Mouse (Mus musculus): ENCODE data around the gene Dmkn. TPM values are rescaled to one million over a fixed set of nuclear protein-coding genes. Genes with fewer than 3 reads are reported as not detected.

The Dmkn gene
- total RNA-seq, 1 experiment from 2014 or later, result 4.2 TPM

DNA sequence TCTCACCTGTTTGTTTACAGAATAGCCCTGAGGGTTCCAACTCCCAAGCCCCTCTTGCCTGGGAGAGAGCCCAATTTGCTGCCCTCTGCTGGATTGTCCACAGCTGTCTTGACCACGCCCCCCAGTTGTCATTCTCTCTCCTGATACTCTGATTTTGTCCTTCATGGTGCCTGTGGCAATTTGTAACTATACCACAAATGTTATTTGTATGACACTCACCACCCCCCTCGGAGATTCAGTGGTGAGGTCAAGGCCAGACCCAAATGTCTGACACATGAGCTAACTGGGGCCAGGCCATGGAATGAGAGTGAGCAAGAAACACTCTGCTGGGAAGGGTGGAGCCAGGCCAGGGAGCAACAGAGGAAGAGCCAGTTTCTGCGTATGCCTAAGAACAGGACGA, 4.7 kb upstream of the Dmkn start:
- ATAC-seq (replicated peaks; ENCODE audit: low read depth, poor library complexity, severe bottlenecking), result no peak

GRCm38 (mm10) chr7:30761769-30762352, 1.7 kb upstream of the Dmkn start:
- ATAC-seq (replicated peaks; ENCODE audit: low read depth, poor library complexity, severe bottlenecking), result peak; percentile 81

- ATAC-seq (replicated peaks; ENCODE audit: low read depth, poor library complexity, severe bottlenecking), result no peak
Measured at GRCm38 (mm10) chr7:30765173-30765572, 1.6 kb downstream of the Dmkn start.

DNA sequence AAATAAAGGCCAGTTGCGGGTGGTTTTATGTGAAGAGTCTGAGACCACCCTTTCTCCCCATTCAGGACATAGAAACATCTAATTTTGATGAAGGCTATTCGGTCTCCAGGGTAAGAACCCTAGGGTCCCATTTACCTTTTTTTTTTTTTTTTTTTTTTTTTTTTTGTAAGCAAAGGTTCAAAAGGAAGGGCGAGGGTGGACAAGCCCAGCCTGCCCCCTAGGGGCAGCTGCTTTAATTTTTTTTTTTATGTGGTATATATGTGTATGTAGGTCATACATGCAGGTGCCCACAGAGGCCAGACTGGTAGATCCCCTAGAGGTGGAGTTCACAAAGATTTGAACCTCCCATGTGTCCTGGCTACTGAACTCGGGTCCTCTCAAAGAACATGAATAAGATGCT, 2.9 kb downstream of the Dmkn start:
- ATAC-seq (replicated peaks; ENCODE audit: low read depth, poor library complexity, severe bottlenecking), result no peak

DNA sequence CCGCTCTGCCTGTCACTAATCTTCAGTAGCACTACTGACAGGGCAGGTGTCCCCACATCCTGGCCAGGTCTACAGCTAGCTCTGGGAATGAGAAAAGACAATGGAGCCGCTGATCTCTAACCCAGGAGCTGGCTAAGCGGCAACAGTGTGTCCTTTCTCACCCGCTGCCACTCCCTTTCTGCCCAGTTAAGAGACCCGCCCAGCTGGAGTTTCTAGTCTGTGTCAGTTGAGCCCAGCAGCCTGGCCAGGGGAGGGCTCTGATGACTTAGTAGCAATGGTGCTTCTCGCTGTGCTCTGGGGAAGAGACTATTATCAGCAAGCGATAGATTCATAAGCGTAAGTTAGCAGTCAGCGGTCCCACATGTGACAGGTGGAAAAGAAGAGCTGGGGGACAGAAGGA, 5.7 kb downstream of the Dmkn start:
- no peak for ATAC-seq (replicated peaks; ENCODE audit: low read depth, poor library complexity, severe bottlenecking)

DNA sequence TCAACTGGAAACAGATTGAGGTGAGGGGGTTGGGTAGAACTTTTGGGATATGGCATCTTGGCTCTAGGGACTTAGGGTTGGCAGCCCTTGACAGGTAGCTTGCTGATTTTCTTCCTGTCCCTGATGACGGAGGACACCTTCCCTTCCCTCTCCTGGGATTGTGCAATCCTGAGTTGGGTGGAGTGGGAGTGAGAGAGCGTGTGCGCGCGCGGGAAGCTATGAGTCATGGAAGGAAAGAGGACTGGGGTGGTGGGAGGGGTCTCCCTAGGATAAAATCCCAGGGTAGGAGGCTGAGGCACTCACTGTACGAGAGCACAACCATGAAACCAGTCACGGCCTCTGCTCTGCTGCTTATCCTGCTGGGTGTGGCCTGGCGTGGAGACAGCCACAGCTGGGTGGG, 12.5 kb downstream of the Dmkn start:
- 0 out of 2 replicates have a peak, but pooled peaks have one; percentile 16 for ATAC-seq (replicated peaks; ENCODE audit: low read depth, poor library complexity, severe bottlenecking)

GRCm38 (mm10) chr7:30777081-30777579, 13.6 kb downstream of the Dmkn start:
- ATAC-seq (replicated peaks; ENCODE audit: low read depth, poor library complexity, severe bottlenecking), result peak; percentile 33

GRCm38 (mm10) chr7:30777911-30778310, 14.4 kb downstream of the Dmkn start:
- ATAC-seq (replicated peaks; ENCODE audit: low read depth, poor library complexity, severe bottlenecking), result no peak

GRCm38 (mm10) chr7:30781792-30782191, 18.2 kb downstream of the Dmkn start:
- ATAC-seq (replicated peaks; ENCODE audit: low read depth, poor library complexity, severe bottlenecking), result peak; percentile 83

DNA sequence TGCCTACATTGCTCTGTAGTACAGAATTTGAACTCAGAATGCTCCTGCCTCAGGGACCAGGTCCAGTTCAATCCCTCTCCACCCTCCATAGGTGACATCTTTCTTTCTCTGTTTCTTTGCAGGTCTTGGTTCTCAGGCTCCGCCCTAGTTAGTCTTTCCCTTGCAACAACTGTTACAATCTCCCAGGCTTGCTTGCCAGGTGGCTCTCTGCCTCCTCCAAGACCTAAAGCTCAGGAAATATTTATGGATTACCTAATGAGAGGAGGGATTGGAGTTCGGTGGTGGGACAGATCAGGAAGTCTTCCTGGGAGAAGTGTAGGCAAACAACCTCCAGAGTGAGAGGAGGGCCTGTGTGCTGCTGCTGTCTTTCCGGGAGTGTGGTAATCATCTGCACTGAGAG, 19.1 kb downstream of the Dmkn start:
- ATAC-seq (replicated peaks; ENCODE audit: low read depth, poor library complexity, severe bottlenecking), result no peak

- ATAC-seq (replicated peaks; ENCODE audit: low read depth, poor library complexity, severe bottlenecking), result no peak
Measured at GRCm38 (mm10) chr7:30785154-30785553, 21.6 kb downstream of the Dmkn start.

DNA sequence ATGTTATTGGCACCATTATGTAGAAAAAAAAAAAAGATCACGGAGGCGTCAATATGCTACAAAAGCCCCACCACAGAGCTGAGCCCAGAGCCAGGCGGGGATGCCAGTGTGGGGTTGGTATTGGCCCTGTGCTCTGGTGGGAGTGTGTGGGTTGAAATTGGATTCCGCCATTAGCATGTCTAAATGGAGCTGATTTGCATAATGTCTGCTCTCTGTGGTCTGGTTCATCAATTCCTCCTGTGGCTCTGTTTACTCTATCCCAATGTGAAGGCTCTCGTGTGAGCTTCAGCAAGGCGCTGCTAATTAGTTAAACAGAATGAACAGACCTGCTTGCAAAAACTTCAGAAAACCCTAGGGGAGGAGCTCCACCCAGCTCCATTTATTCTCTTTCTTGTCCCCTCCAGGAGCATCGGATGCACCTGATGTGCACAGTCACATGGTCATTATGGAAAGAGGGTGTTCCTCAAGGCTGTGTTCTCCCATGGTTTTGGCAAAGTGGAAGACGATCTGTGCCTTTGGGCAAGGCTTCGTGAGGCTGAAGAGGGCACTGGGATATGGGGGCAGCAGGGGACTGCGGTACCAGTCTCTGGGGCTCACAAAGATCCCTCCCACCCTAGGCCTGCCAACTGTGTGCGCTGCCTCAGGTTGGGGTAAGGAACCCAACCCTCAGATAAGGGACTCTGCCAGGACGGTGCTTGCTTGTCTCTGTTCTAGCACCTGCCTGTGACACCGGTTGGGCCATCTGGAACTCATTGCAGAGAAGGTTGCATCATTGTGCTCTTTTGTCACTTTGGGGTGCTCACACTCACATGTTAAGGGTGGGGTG, 22.4 kb downstream of the Dmkn start:
- ATAC-seq (replicated peaks; ENCODE audit: low read depth, poor library complexity, severe bottlenecking), result no peak

DNA sequence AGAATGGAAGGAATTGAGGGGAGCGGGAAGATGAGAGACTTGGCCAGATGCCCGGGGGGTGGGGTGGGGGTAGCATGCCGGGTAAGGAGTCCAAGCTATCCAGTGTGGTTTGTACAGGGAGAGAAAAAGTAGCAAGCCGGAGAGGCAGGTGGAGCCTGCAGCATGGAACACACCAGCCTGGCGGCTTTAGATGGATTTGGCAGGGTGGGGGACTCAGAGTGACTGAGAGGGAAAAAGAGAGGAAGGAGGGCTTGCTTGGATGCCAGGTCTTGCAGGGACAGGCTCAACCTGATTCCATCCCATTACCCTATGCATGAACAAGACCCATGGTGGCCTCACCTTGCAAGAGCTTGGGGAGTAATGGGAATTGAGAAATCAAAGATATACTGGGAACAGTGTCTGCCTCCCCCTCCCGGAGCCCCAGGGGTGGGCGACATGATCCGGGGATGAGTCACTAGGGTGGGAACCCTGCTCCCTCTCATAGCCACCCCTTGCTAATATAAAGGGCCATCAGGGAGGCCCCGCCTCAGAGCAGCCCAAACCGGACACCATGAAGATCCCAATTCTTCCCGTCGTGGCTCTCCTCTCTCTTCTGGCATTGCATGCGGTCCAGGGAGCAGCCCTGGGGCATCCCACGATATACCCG, 23.9 kb downstream of the Dmkn start, which contains the start of gene Krtdap:
Gene Krtdap, plus strand, starts transcription at position 520 of the 646 bp plus-strand sequence.
- no peak for ATAC-seq (replicated peaks; ENCODE audit: low read depth, poor library complexity, severe bottlenecking)

GRCm38 (mm10) chr7:30790141-30790540, 26.6 kb downstream of the Dmkn start:
- ATAC-seq (replicated peaks; ENCODE audit: low read depth, poor library complexity, severe bottlenecking), result no peak

GRCm38 (mm10) chr7:30791921-30792320, 28.4 kb downstream of the Dmkn start:
- peak; percentile 47; the same call in 1 of the 2 replicates for ATAC-seq (replicated peaks; ENCODE audit: low read depth, poor library complexity, severe bottlenecking)

DNA sequence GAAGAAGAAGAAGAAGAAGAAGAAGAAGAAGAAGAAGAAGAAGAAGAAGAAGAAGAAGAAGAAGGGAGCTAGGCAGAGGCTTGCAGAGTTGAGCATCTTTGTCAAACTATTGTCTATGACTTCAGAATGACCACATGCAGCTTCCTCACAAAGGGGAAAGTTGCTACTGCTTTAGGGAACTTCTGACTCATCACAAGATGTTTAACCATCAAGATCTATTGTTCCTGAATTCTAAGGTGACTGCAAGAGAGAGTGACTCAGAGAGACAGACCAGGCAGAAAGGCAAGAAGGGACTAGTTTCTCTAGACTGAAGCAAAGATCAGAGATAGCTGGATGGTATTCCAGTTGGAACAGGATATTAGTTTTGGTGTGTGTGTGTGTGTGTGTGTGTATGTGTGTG, 31.4 kb downstream of the Dmkn start:
- peak; percentile 73 for ATAC-seq (replicated peaks; ENCODE audit: low read depth, poor library complexity, severe bottlenecking)

DNA sequence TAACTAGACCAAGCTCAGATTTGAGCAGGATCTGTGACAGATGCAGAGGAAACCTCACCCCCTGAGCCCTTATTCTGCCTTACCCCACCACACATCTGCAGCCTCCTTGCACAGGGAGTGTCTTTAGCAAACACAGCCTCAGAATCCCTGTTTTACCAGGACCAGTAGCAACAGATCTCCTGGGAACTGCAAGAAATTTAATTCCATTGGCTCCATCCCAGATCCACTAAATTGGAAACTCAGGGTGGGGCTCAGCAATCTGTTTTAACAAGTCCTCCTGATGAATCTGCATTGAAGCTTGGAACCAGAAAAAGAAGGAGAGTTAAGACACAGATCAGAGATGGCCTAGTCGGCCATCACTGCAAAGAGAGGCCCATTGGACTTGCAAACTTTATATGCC, 33.2 kb downstream of the Dmkn start:
- ATAC-seq (replicated peaks; ENCODE audit: low read depth, poor library complexity, severe bottlenecking), result no peak

- no peak for ATAC-seq (replicated peaks; ENCODE audit: low read depth, poor library complexity, severe bottlenecking)
Measured at GRCm38 (mm10) chr7:30800653-30801052, 37.1 kb downstream of the Dmkn start.

GRCm38 (mm10) chr7:30803256-30803655, 39.7 kb downstream of the Dmkn start:
- ATAC-seq (replicated peaks; ENCODE audit: low read depth, poor library complexity, severe bottlenecking), result no peak

DNA sequence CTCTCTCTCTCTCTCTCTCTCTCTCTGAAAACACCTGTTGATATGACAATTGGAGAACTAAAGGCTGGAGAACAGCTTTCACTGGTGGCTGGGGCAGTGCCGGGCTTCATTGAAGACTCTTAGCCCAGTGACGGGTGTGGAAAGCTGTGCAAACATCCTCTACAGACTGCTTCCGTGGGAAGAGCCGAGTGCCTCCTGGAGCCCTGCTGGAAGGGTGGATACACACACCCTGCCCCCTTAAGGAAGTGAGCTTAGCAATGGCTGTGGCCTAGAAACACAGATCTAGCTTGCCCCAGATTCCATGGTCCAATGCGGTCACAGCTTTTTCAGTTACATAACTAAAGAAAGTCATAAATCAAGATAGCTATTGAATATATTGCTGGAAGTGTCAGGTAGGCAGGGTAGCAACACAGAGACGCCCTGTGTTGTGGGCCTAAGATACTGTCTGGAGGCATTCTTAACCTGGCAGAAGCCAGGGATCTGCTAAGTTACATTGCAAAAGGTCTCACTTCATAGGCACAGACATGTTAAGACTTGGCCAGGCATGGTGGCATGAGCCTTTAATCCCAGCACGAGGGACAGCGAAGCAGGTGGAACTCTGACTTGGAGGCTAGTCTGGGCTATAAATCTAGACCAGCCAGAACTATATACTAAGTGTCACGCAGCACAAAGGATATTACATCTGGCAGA, 40.6 kb downstream of the Dmkn start:
- ATAC-seq (replicated peaks; ENCODE audit: low read depth, poor library complexity, severe bottlenecking), result no peak
